Mouse (Mus musculus) thymus, postnatal 4 days (tissue): ENCODE measurements around the gene Atp13a5.

Experiments used
- DNase-seq: peaks from one replicate; pipeline ENCODE4 v3.0.0; 2021

Gene Atp13a5

DNA sequence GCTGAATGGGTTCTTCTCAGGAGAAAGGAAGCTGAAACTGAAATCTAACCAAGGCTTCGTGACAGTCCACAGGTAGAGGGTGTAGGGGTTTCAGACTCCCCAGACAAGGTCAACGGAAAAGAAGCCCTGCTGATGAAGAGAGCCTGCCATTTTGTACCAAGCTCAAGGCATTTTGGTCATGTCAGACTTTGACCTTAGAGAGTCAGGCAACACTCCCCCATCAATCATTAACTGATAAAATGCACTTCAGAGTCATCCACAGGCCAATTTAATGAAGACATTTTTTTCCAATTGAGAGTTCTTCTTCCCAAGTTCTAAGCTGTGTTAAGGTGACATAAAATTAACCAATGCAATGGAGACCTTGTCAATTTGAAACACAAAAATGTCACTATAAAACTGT, 177.4 kb downstream of the Atp13a5 start:
- DNase-seq, result no peak

DNA sequence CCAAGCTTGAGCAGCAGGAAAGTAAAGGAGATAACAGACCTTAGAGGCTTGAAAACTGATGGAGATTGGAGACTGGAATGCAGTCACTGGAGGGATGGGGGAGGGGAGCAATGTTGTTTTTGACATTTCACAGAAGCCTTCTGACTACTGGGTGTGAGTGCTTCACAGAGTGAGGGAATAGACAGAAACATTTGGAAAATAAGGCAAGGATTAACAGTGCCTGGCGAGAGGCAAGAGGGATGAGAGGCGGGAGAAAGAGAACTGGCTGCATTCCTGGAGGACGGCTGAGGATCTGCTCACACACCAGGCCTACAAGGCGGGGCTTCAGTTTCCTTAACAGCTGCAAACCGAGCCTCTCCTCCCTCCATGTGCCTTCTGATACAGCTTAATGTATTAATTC, 180.1 kb downstream of the Atp13a5 start:
- DNase-seq, result no peak

DNA sequence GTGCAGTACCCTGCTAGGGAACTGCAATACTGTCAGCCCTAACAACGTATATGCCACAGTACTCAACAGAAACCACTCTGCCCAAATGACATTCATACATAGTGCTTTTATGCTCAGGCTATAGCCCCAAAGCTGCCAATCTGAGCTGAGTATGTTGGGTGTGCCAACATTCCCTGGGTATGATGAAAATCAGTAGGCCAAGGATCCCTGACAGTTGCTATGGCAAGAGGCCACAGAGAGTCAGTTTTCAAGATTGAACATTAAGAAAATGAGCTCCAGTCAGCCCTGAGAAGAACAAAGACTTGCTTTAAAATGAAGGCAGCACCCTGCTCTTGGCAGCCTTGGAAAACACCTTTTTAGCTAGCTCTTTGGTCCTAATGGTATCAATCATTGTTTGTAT, 183.4 kb downstream of the Atp13a5 start:
- DNase-seq, result no peak

DNA sequence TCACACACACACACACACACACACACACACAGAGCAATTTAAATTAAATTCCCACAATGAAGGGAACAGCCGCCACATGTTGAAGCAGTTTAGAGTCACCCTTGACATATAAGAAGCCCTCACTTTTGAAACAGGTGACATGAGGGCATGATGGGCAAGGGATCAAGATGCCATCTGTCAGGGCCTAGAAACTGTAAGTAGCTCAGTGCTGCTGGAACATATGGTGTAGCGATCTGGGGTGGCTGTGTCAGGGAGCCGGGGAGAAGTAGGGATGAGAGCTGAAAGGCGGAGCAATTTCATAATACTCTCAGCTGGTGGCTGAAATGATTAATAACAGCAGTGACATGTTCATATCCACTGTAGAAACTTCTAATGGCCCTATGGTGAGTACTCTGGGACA, 184.6 kb downstream of the Atp13a5 start:
- DNase-seq, result no peak

DNA sequence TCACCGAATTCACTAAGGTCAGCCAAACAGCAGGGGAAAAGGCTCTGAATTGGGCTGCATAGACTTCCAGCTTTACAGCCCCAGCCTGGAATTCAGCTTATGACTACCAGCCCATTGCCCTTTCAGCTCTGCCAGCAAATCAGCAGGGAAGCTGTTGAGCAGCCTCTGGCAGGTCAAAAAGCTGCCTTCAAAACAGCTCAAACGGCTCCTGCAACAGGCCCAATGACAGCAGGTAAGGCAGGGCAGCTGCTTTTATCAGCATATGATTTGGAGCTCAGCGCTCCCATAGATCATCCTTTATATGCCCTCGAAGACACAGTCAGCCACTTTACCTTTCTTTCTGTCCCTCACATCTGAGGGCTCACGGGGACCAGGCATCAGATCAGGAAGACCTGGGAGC, 185.6 kb downstream of the Atp13a5 start:
- no peak for DNase-seq
